Mouse (Mus musculus) CH12.LX (cell line): Measurements from ENCODE around the gene Ankib1. TPM values are rescaled to one million over a fixed set of nuclear protein-coding genes. Genes with fewer than 3 reads are reported as not detected.

Source experiments
- DNase-seq: peaks from one replicate; pipeline ENCODE4 v3.0.0-alpha.2; 2013; ENCODE audit errors: extremely low read depth
- H3K27ac ChIP-seq: 2 replicates; pipeline ENCODE4 v1.5.1; 2012; ENCODE audit warnings: low read depth, mild to moderate bottlenecking, control low read depth, moderate library complexity; ENCODE audit not compliant: insufficient read depth
- H3K27me3 ChIP-seq: replicated peaks from 2 replicates; pipeline ENCODE3; 2012; ENCODE audit warnings: inconsistent platforms
- H3K36me3 ChIP-seq, 2 experiments: replicated peaks in 1 of 2; 2 replicates each; pipeline versions ENCODE3 to v1.6.1; 2012; ENCODE audit warnings: inconsistent platforms in 1 of 2, low read length in 1 of 2, mild to moderate bottlenecking in 1 of 2, mixed read lengths in 1 of 2, moderate library complexity in 1 of 2; ENCODE audit not compliant: control insufficient read depth in 1 of 2, insufficient read depth in 1 of 2
- H3K4me1 ChIP-seq, 2 experiments: 2 replicates each; pipeline ENCODE4 v1.6.1; 2012; ENCODE audit warnings: inconsistent platforms in 1 of 2, moderate library complexity in 1 of 2; ENCODE audit not compliant: insufficient read depth in 2 of 2, control insufficient read depth in 1 of 2
- H3K4me2 ChIP-seq: 2 replicates; pipeline ENCODE4 v1.6.1; 2012; ENCODE audit warnings: low read depth, mild to moderate bottlenecking, control low read depth; ENCODE audit not compliant: poor library complexity, insufficient read depth, severe bottlenecking
- H3K4me3 ChIP-seq, 3 experiments: fragments of 150-350 bp in 1 of 3; sonication (generic) in 1 of 3; replicated peaks in 1 of 3; 2 replicates each; pipeline versions ENCODE3 to v1.5.1; 2011 to 2012; ENCODE audit warnings: low read depth in 2 of 3, low read length in 2 of 3, mild to moderate bottlenecking in 2 of 3, moderate library complexity in 2 of 3, control low read depth in 1 of 3, improper control_type of control experiment in 1 of 3, inconsistent platforms in 1 of 3, mixed read lengths in 1 of 3; ENCODE audit not compliant: poor library complexity in 1 of 3
- H3K79me2 ChIP-seq: replicated peaks from 2 replicates; pipeline ENCODE4 v1.6.1; 2012; ENCODE audit warnings: mild to moderate bottlenecking, moderate library complexity; ENCODE audit not compliant: control insufficient read depth, poor library complexity, insufficient read depth, severe bottlenecking; ENCODE audit errors: extremely low read depth
- H3K9ac ChIP-seq: 2 replicates; pipeline ENCODE4 v1.6.1; 2012; ENCODE audit warnings: low read depth, mild to moderate bottlenecking, control low read depth, moderate library complexity; ENCODE audit not compliant: insufficient read depth
- H3K9me3 ChIP-seq: replicated peaks from 2 replicates; pipeline ENCODE3; 2012; ENCODE audit warnings: low read length, inconsistent platforms, mixed read lengths
- ELF1 ChIP-seq: IDR thresholded peaks from 2 replicates; pipeline ENCODE4 v1.6.1; 2014; ENCODE audit warnings: low read depth, mild to moderate bottlenecking, inconsistent platforms, low read length, improper control_type of control experiment
- EP300 ChIP-seq: IDR thresholded peaks from 2 replicates; pipeline ENCODE4 v1.6.1; 2011; ENCODE audit warnings: low read length, improper control_type of control experiment
- GABPA ChIP-seq: IDR thresholded peaks from 2 replicates; pipeline ENCODE4 v1.6.1; 2012; ENCODE audit warnings: low read depth, low read length, improper control_type of control experiment, inconsistent platforms; ENCODE audit not compliant: insufficient replicate concordance
- IRF4 ChIP-seq: IDR thresholded peaks from 2 replicates; pipeline ENCODE4 v1.6.1; 2014; ENCODE audit warnings: low read depth, mild to moderate bottlenecking, inconsistent platforms, low read length, improper control_type of control experiment
- KAT2A ChIP-seq: IDR thresholded peaks from 2 replicates; pipeline ENCODE4 v1.6.1; 2012; ENCODE audit warnings: low read length, improper control_type of control experiment, inconsistent platforms; ENCODE audit not compliant: insufficient replicate concordance
- MAZ ChIP-seq: IDR thresholded peaks from 2 replicates; pipeline ENCODE4 v1.6.1; 2012; ENCODE audit warnings: low read depth, mild to moderate bottlenecking, inconsistent platforms, low read length, improper control_type of control experiment, moderate library complexity
- MEF2A ChIP-seq: IDR thresholded peaks from 2 replicates; pipeline ENCODE4 v1.6.1; 2014; ENCODE audit warnings: low read depth, mild to moderate bottlenecking, inconsistent platforms, low read length, improper control_type of control experiment, borderline replicate concordance
- MYC ChIP-seq: IDR thresholded peaks from 2 replicates; pipeline ENCODE4 v1.6.1; 2011; ENCODE audit warnings: low read depth, mild to moderate bottlenecking, improper control_type of control experiment, low read length
- NELFE ChIP-seq: IDR thresholded peaks from 2 replicates; pipeline ENCODE4 v1.6.1; 2011; ENCODE audit warnings: low read depth, low read length, improper control_type of control experiment
- PAX5 ChIP-seq: IDR thresholded peaks from 2 replicates; pipeline ENCODE4 v1.6.1; 2012; ENCODE audit warnings: low read length, inconsistent platforms, mixed read lengths
- RCOR1 ChIP-seq: conservative IDR thresholded peaks from 2 replicates; pipeline ENCODE4 v1.6.1; 2012; ENCODE audit warnings: low read depth, mild to moderate bottlenecking, inconsistent platforms, low read length, improper control_type of control experiment
- SIN3A ChIP-seq: IDR thresholded peaks from 2 replicates; pipeline ENCODE4 v1.6.1; 2012; ENCODE audit warnings: low read length, improper control_type of control experiment, inconsistent platforms
- SMC3 ChIP-seq: IDR thresholded peaks from 2 replicates; pipeline ENCODE4 v1.6.1; 2011; ENCODE audit warnings: low read depth, low read length, improper control_type of control experiment
- USF1 ChIP-seq: IDR thresholded peaks from 2 replicates; pipeline ENCODE4 v1.6.1; 2014; ENCODE audit warnings: low read depth, mild to moderate bottlenecking, inconsistent platforms, low read length, improper control_type of control experiment
- ZKSCAN1 ChIP-seq: IDR thresholded peaks from 2 replicates; pipeline ENCODE4 v1.6.1; 2012; ENCODE audit warnings: low read depth, inconsistent platforms, low read length, improper control_type of control experiment, borderline replicate concordance
- ZNF384 ChIP-seq: IDR thresholded peaks from 2 replicates; pipeline ENCODE4 v1.6.1; 2012; ENCODE audit warnings: low read depth, low read length, improper control_type of control experiment, inconsistent platforms
- dilution Hi-C: fragments of 300-500 bp; cut with MboI; formaldehyde crosslinking; loops from 2 replicates; pipeline ENCODE4 v1.14.3; 2020; ENCODE audit warnings: low sequenced_read_pairs; ENCODE audit not compliant: extremely low pct_unique_long_range_greater_than_20kb, extremely low pct_ligation_motif_present
- in situ Hi-C: fragments of 300-500 bp; cut with MboI; formaldehyde crosslinking; loops from 3 replicates; pipeline ENCODE4 v1.14.3; 2019; ENCODE audit warnings: low sequenced_read_pairs, low pct_ligation_motif_present, low pct_unique_long_range_greater_than_20kb, mixed read lengths
- polyA plus RNA-seq: library from polyadenylated mRNA; unstranded; fragments of >175 nt; gene quantifications from 2 replicates; pipeline ENCODE4 v1.2.1, GENCODE M21; 2012; ENCODE audit warnings: low read depth; ENCODE audit not compliant: insufficient read length
- total RNA-seq, 2 experiments: library from RNA; depleted of rRNA; stranded (reverse); fragments of 300-350 nt in 1 of 2; fragments of >200 nt in 1 of 2; gene quantifications; 2 replicates each; pipeline ENCODE4 v1.2.3; 2012 to 2014

The Ankib1 gene
- total and polyA plus RNA-seq, 3 experiments: 13.7 to 19.3 (median 16.6) TPM

- Histone ChIP-seq H3K9ac (no peak overlapping the region), H3K9me3 (no peaks in the 10 kb centered on the region), H3K27ac (no peak overlapping the region), H3K4me2 (no peak overlapping the region)
- 0 out of 2 replicates have a peak, but pooled peaks have one; percentile 9 for TF ChIP-seq ELF1
- no peak for TF ChIP-seq EP300
- TF ChIP-seq, all 38 proteins: peak for 1
- H3K4me3 ChIP-seq: no peak overlapping the region
- no peaks in the 10 kb centered on the region for H3K79me2 ChIP-seq
- DNase-seq: peak; percentile 42
- peaks cover 27 to 56% of the 10 kb centered on the region in 2 experiments for H3K36me3 ChIP-seq
- in situ Hi-C loops (no loop called here), dilution Hi-C loops (no loop called here)
- H3K4me1 ChIP-seq: peaks cover 10 to 26% of the 10 kb centered on the region in 2 experiments
- no peaks in the 10 kb centered on the region for H3K27me3 ChIP-seq
Measured at GRCm38 (mm10) chr5:3695191-3695590, 107.5 kb downstream of the Ankib1 start.

GRCm38 (mm10) chr5:3692956-3693355, 109.8 kb downstream of the Ankib1 start:
- TF ChIP-seq ZKSCAN1 (no peak), NELFE (no peak), USF1 (no peak), IRF4 (no peak), MEF2A (no peak), ZNF384 (no peak), KAT2A (no peak), ELF1 (no peak)
- TF ChIP-seq, all 38 proteins: peak for 0
- no peaks in the 10 kb centered on the region for H3K9me3 ChIP-seq
- dilution Hi-C loops (no loop called here), in situ Hi-C loops (no loop called here)
- no peak overlapping the region for H3K9ac ChIP-seq
- no peaks in the 10 kb centered on the region for H3K79me2 ChIP-seq
- peaks cover 10 to 26% of the 10 kb centered on the region in 2 experiments for H3K4me1 ChIP-seq
- no peak overlapping the region for H3K4me2 ChIP-seq
- H3K27me3 ChIP-seq: no peaks in the 10 kb centered on the region
- no peak overlapping the region for H3K27ac ChIP-seq
- no peak overlapping the region for H3K4me3 ChIP-seq
- H3K36me3 ChIP-seq: peaks cover 34 to 63% of the 10 kb centered on the region in 2 experiments
- DNase-seq: no peak

- H3K9me3 ChIP-seq: no peaks in the 10 kb centered on the region
- H3K4me3 ChIP-seq: no peak overlapping the region
- no peaks in the 10 kb centered on the region for H3K27me3 ChIP-seq
- TF ChIP-seq SIN3A (no peak), SMC3 (no peak), KAT2A (no peak), ZKSCAN1 (no peak), MAZ (no peak), PAX5 (no peak), GABPA (no peak), MYC (no peak), RCOR1 (no peak)
- in situ Hi-C loops: no loop called here
- H3K4me2 ChIP-seq: no peak overlapping the region
- DNase-seq: no peak
- H3K27ac ChIP-seq: no peak overlapping the region
- peaks cover 30 to 73% of the 10 kb centered on the region in 2 experiments for H3K36me3 ChIP-seq
- H3K4me1 ChIP-seq: peaks cover 9 to 28% of the 10 kb centered on the region in 2 experiments
- dilution Hi-C loops: no loop called here
- no peaks in the 10 kb centered on the region for H3K79me2 ChIP-seq
- no peak overlapping the region for H3K9ac ChIP-seq
Measured at GRCm38 (mm10) chr5:3691283-3691682, 111.4 kb downstream of the Ankib1 start.
